Mouse (Mus musculus) liver, postnatal 0 days (tissue): ENCODE measurements around the gene Ptges3.

Experiments used
- CTCF ChIP-seq: sonication (generic); IDR thresholded peaks from 2 replicates; pipeline ENCODE4 v1.5.1; 2016; ENCODE audit warnings: antibody characterized with exemption, low read depth
- EP300 ChIP-seq: IDR thresholded peaks from 2 replicates; pipeline ENCODE4 v1.6.1; 2016; ENCODE audit warnings: antibody characterized with exemption, low read depth, mild to moderate bottlenecking

- TF ChIP-seq CTCF (no peak), EP300 (no peak)
Measured at GRCm38 (mm10) chr10:128058184-128058583, 570 bp upstream of the Ptges3 start.
